Mouse (Mus musculus): Measurements from ENCODE around the gene Mast4. TPM values are rescaled to one million over a fixed set of nuclear protein-coding genes. Genes with fewer than 3 reads are reported as not detected.

Mast4 gene
- polyA plus RNA-seq, 1 experiment from 2014 or later: 0.36 TPM

DNA sequence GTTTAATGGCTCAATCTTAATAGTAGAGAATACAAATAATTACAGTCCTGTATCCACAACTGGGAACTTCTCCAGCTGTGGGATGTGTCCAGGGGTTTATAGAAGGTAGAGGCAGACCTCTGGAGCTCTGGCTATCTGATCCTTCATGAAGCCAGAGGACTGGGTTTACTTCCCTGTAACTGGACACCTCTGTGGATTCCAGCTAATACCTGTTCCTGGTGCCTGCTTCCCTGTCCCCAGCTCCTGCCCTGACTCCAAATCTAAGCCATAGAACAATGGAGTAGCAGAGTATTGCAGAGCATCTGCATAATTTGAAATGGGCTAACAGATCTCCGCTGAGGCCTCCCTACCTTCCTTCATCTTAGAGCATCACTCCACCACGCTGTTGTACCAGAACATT is 398.1 kb downstream of the Mast4 start:
- no peak overlapping the region for H3K4me3 ChIP-seq (ENCODE audit: inconsistent target)
- 84% methylated on average over 2 of the region's 2 CpGs for WGBS (ENCODE audit: missing documents)
- H3K36me3 ChIP-seq (ENCODE audit: inconsistent target): no peaks in the 10 kb centered on the region
- no peak overlapping the region for H3K27ac ChIP-seq
- no peaks in the 10 kb centered on the region for H3K79me2 ChIP-seq (ENCODE audit: inconsistent target)

DNA sequence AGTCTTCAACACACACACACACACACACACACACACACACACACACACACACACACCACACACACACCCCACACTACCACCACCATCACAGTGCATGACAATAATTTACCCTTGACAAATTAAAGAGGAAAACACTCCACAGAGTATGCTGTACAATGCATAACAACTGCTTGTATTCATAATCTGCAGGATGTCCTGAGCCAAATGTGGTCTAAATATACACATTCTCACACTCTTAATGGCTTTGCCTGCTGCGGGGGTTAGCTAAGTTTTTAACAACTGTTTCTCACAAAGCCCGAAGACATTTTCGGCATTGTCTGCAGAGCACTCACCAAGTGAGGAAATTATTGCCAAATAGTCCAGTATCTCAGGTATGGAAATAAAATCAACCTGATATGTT is 398.5 kb downstream of the Mast4 start:
- 78% methylated on average over 3 of the region's 3 CpGs for WGBS (ENCODE audit: missing documents)
- H3K27ac ChIP-seq: no peak overlapping the region

DNA sequence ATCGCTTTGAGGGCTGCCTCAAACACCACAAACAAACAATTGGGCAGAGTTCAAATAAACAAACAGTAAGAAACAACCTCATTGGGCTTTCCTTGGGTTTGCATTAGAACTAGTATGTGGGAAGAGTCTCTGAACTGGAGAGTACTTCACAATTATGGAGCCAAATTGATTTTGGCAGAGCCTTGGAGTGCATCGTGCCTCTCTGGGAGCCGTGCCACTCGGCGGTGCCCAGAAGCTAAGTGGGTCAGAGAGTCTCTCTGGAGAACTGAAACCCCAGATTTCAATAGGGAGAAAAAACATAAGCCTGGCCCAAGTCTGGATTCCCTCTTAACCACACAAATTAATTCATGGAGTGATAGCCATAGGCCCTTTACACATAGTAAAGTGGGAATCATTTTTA is 400.6 kb downstream of the Mast4 start:
- WGBS (ENCODE audit: missing documents): 95% methylated on average over 5 of the region's 5 CpGs
- Histone ChIP-seq H3K27ac (no peak overlapping the region), H3K36me3 (ENCODE audit: inconsistent target) (no peaks in the 10 kb centered on the region)

More for the DNA sequence above, 398.5 kb downstream of the Mast4 start:
- Histone ChIP-seq H3K79me2 (ENCODE audit: inconsistent target) (no peaks in the 10 kb centered on the region), H3K4me3 (ENCODE audit: inconsistent target) (no peak overlapping the region), H3K36me3 (ENCODE audit: inconsistent target) (no peaks in the 10 kb centered on the region)

DNA sequence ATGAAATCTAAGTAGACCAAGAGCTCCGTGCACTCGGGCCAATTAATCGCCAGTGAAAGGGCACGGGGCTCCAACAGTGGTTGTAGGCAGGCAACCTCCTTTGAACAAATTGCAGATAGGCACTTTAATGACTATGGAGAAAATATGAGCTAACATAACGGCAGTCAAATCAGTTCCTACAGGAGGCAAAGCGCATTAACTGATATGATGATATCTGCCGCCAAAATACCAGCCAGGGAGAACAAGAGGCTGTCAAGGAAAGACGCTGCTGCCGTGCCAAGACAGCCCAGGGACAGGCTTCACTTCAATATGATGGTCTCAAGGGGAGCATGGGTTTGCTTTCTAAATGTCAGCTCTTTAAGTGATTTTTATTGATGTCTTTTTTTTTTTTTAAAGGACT is 401.9 kb downstream of the Mast4 start:
- no peaks in the 10 kb centered on the region for H3K36me3 ChIP-seq (ENCODE audit: inconsistent target)
- no peak overlapping the region for H3K27ac ChIP-seq
- 97% methylated on average over 9 of the region's 9 CpGs for WGBS (ENCODE audit: missing documents)
- H3K79me2 ChIP-seq (ENCODE audit: inconsistent target): no peaks in the 10 kb centered on the region
- no peak overlapping the region for H3K4me3 ChIP-seq (ENCODE audit: inconsistent target)

More for the DNA sequence above, 400.6 kb downstream of the Mast4 start:
- Histone ChIP-seq H3K4me3 (ENCODE audit: inconsistent target) (no peak overlapping the region), H3K79me2 (ENCODE audit: inconsistent target) (no peaks in the 10 kb centered on the region)

DNA sequence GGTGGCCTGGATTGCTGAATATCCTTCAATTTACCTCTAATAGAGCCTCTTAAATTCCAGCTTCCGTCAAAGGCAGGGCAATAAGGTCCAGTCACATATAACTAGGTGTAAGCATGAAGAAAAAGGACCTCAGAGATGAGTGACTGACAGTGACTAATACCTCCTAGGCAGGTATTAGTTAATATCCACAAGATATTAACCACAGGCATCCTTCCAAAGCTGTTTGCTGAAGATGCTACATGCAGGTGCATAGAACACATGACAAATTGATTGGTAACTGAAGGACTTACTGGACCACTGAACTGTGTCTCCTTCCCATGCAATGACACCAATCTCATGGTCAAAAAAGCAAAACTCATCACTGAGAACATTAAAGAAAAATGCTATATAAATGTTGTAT is 402.3 kb downstream of the Mast4 start:
- H3K27ac ChIP-seq: no peak overlapping the region
- 100% methylated on average over 1 of the region's 1 CpGs for WGBS (ENCODE audit: missing documents)
- H3K79me2 ChIP-seq (ENCODE audit: inconsistent target): no peaks in the 10 kb centered on the region
- H3K36me3 ChIP-seq (ENCODE audit: inconsistent target): no peaks in the 10 kb centered on the region
- no peak overlapping the region for H3K4me3 ChIP-seq (ENCODE audit: inconsistent target)

DNA sequence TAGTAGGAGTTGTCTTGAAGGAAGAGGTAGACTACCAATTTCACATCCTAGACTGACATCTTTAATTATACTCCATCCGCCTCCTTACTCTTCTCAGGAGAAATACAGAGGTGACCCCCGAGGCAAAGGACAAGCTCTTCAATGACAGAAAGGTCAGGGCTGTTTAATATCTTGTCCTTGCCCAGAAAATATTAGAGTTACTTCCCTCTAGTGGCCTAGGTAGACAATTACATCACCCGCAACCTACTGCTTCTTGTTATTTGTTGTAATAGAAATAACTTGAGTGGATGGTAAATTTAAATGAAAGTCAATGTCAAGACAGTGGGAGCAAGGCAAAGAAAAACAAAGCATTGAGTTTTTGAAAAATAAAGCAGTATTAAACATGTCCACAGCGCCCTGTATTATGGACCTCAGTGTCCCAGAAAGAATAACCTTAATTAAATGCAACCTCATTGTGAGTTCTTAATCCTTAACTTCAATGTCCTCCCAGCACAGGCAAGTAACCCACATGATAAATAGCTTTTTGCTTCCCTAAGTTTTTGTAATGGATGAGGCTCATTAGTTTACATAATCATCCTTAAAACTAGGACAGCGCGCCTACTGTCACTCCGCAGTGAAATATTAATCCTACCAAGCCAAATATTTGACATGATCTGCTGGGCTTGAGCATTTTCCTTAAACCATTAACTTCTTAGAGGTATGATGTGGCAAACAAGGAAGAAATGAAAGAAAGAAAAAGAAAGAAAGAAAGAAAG is 408.3 kb downstream of the Mast4 start:
- H3K36me3 ChIP-seq (ENCODE audit: inconsistent target): no peaks in the 10 kb centered on the region
- H3K27ac ChIP-seq: no peak overlapping the region
- no peak overlapping the region for H3K4me3 ChIP-seq (ENCODE audit: inconsistent target)
- H3K79me2 ChIP-seq (ENCODE audit: inconsistent target): no peaks in the 10 kb centered on the region
- WGBS (ENCODE audit: missing documents): 86% methylated on average over 7 of the region's 7 CpGs

DNA sequence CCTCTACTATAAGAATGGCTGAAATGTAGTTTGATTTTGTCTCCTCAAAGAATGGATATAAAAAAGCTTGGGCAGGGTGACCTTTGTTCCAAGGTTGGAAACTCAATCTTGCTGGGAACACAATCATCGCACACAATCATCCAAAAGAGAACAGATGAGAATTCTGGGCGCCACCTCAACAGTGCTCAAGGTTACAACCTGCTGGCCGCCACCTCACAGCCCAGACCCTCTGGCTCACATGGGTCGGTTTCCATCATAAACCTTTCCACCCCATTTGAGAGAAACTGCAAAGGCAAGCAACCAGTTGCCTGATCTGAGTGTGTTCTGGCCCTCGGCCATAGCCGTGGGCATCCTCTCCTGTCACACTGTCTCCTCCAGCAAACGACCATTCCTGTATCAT is 414.6 kb downstream of the Mast4 start:
- Histone ChIP-seq H3K36me3 (ENCODE audit: inconsistent target) (no peaks in the 10 kb centered on the region), H3K27ac (no peak overlapping the region), H3K79me2 (ENCODE audit: inconsistent target) (no peaks in the 10 kb centered on the region), H3K4me3 (ENCODE audit: inconsistent target) (no peak overlapping the region)
- WGBS (ENCODE audit: missing documents): 97% methylated on average over 7 of the region's 7 CpGs

DNA sequence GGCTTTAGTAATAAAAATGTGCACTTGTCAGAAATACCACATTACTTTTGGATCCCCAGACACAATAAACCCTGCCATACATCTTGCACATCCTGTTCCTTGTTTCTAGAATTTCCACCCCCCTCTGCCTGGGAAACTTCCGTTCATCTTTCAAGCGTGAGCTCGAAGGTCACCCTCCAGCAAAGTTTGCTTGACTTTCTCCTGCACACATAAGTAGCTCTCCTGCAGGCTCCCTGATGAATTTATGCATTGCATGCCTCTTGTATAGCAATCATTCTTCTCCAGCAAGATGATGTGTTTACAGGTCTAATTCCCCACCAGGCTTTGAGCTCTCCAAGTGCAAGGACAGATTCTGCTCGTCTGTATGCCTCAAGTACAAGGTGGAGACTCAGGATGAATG is 415.7 kb downstream of the Mast4 start:
- 5% methylated on average over 3 of the region's 4 CpGs for WGBS (ENCODE audit: missing documents)
- Histone ChIP-seq H3K36me3 (ENCODE audit: inconsistent target) (no peaks in the 10 kb centered on the region), H3K79me2 (ENCODE audit: inconsistent target) (no peaks in the 10 kb centered on the region), H3K27ac (no peak overlapping the region), H3K4me3 (ENCODE audit: inconsistent target) (no peak overlapping the region)

DNA sequence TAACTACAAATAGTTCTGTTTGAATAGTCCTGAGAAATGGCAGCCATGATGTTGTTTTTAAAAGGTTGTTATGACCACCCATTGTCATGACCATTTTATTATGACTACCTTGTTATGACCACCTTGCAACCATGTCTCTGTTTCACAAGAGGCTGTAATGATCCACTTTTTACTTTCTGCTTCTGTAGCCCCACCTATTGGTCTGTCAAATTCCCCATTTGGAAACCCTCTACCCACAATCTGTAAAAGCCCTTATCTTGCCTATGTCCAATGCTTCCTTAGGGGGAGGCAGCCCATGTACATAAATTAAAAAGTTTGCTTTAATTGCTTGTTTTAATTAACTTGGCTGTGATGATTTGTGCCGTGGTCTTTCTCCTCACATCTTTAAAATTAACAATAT is 419.0 kb downstream of the Mast4 start:
- H3K27ac ChIP-seq: no peak overlapping the region
- H3K4me3 ChIP-seq (ENCODE audit: inconsistent target): no peak overlapping the region
- no peaks in the 10 kb centered on the region for H3K36me3 ChIP-seq (ENCODE audit: inconsistent target)
- WGBS (ENCODE audit: missing documents): no CpG with 5 or more reads among the region's 1 CpGs
- no peaks in the 10 kb centered on the region for H3K79me2 ChIP-seq (ENCODE audit: inconsistent target)

DNA sequence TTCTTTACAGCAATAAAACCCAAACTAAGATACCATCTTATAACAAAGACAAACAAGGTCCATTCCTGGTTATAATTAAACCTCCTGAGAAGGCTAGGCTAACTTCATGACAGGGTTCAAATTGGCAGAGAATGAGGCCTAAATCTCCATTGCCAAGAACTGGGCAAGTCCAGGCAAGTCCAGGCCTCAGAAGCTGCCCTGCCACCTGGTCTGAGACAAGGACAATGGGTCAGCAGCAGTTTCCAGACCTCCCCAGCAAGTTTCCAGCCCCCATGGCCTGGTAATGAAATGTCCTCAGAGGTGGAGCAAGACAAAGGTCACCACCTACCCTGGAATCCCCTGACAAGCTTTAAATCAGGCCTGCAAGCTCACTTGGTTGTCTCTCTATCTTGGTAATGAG is 419.5 kb downstream of the Mast4 start:
- no peak overlapping the region for H3K27ac ChIP-seq
- H3K36me3 ChIP-seq (ENCODE audit: inconsistent target): no peaks in the 10 kb centered on the region
- no peaks in the 10 kb centered on the region for H3K79me2 ChIP-seq (ENCODE audit: inconsistent target)
- H3K4me3 ChIP-seq (ENCODE audit: inconsistent target): no peak overlapping the region

DNA sequence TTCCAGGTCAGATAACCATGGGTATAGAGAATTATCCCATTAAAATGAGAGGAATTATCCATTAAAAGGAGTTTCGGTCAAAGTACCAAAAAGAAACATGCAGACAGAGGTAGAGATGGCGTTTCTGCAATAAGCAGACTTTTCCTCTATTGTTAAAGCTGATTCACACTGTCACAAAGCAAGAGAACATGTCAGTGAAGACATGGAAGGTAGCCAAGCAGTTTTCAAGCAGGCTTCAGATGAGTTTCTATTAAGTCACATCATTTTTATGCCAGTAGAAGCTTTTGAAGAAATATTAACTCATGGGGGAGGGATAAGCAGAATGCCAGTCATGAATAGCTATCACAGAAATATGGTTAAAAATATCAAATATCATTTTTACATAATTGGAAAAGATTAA is 420.4 kb downstream of the Mast4 start:
- no peak overlapping the region for H3K27ac ChIP-seq
- WGBS (ENCODE audit: missing documents): 95% methylated on average over 2 of the region's 2 CpGs
- no peak overlapping the region for H3K4me3 ChIP-seq (ENCODE audit: inconsistent target)
- no peaks in the 10 kb centered on the region for H3K79me2 ChIP-seq (ENCODE audit: inconsistent target)
- H3K36me3 ChIP-seq (ENCODE audit: inconsistent target): no peaks in the 10 kb centered on the region

DNA sequence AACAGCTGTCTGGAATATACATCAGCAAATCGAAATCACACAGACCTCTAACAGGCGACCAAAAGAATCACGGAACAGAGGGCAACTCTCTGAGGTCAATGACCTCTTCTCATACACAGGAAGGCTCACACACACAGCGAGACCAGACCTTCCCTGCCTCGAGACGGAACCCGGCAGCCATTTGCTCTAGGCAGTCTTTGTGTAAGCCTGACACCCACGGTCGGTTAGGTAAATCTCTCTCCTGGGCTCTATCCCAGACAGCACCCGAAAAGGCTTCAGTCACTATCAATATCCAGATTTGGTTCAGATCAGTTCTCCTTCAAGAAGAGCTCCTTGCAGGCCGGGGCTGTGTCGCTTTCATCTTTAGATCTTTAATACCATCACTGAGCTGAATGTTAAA is 421.4 kb downstream of the Mast4 start:
- Histone ChIP-seq H3K36me3 (ENCODE audit: inconsistent target) (no peaks in the 10 kb centered on the region), H3K4me3 (ENCODE audit: inconsistent target) (no peak overlapping the region), H3K27ac (no peak overlapping the region), H3K79me2 (ENCODE audit: inconsistent target) (no peaks in the 10 kb centered on the region)
- 96% methylated on average over 12 of the region's 12 CpGs for WGBS (ENCODE audit: missing documents)

DNA sequence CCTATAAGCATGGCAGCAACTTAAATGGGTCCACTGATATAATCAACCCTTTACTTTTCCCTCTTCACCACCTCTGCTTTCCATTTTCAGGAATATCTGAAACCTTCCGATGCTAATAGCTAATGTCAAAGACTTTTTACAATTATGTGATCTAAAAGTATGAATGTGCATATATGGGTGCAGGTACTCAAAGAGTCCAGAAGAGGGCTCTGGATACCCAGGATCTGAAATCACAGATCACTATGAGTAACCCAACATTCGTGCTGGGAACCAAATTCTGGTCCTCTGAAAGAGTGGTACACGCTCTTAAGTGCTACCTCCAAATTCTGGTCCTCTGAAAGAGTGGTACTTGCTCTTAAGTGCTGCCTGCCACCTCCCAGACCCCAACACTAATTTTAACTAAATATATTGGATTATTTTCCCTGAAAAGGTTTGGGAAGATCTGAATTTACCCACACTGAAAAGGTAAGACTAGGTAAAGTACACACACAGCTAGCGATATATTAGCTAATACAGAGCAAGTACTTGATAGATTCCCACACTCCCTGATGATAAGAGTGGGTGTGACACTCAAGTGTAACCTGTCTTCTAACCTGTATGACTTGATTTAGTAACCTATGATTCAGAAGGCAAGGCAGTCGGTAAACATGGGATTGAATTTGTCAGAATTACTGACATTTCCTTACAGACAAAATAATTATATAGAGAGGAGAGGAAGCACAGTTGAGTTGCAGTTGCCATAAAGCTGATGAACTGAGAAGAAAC is 424.5 kb downstream of the Mast4 start:
- Histone ChIP-seq H3K36me3 (ENCODE audit: inconsistent target) (no peaks in the 10 kb centered on the region), H3K4me3 (ENCODE audit: inconsistent target) (no peak overlapping the region), H3K27ac (no peak overlapping the region), H3K79me2 (ENCODE audit: inconsistent target) (no peaks in the 10 kb centered on the region)
- 91% methylated on average over 5 of the region's 5 CpGs for WGBS (ENCODE audit: missing documents)

DNA sequence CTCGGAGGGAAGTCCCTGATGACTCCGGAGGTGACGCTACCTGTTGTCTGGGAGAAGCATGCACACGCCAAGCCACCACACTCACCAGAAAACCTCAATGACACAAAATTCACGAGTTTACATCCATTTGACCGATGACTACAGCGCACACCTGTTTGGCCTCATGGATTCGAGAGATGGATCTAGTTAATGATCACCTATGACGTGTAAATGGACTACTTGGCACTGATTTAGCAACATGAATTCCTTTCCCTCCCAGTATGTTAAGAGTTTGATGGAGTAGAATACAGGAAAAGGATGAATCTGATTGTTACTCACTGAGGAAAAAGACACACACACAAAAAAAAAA is 427.7 kb downstream of the Mast4 start:
- no peak overlapping the region for H3K4me3 ChIP-seq (ENCODE audit: inconsistent target)
- H3K36me3 ChIP-seq (ENCODE audit: inconsistent target): no peaks in the 10 kb centered on the region
- 17% methylated on average over 9 of the region's 9 CpGs for WGBS (ENCODE audit: missing documents)
- H3K79me2 ChIP-seq (ENCODE audit: inconsistent target): no peaks in the 10 kb centered on the region
- no peak overlapping the region for H3K27ac ChIP-seq

DNA sequence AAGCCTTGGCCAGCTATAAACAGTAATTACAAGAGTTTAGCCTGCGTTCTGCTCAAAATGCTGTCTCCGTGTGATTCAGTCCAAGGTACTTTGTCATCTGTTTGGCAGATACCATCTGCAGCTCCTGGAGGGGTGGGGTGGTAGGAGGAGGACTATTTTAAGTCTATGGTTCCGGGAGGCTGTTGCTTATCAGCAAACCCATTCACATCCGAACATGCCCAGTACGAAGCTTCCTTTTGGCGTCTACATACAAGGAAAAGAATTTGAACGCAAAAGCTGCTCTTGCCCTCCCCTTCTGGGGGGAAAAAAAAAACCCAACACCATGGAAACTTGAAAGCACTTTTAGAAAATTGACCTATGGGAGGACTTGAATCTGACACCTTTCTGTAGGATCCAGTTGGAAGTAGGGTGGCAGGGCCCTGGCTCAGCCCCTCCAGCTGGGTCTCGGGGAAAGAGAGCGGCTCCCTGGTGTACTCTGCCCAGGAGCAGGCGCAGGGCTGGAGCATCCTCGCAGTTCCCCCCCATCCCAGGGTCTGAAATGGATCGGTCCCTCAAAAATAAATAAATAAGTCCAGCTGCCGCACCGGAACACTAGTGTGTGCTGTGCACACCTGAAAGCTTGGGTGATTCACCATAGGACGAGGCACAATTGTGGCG is 428.2 kb downstream of the Mast4 start:
- no peaks in the 10 kb centered on the region for H3K79me2 ChIP-seq (ENCODE audit: inconsistent target)
- H3K27ac ChIP-seq: no peak overlapping the region
- no peaks in the 10 kb centered on the region for H3K36me3 ChIP-seq (ENCODE audit: inconsistent target)
- 4% methylated on average over 16 of the region's 16 CpGs for WGBS (ENCODE audit: missing documents)
- H3K4me3 ChIP-seq (ENCODE audit: inconsistent target): no peak overlapping the region
